Mouse (Mus musculus) duodenum, adult 2 months (tissue): ENCODE data around the gene Tmed6. TPM values are rescaled to one million over a fixed set of nuclear protein-coding genes. Genes with fewer than 3 reads are reported as not detected.

Experiments
- polyA plus RNA-seq: library from polyadenylated mRNA; depleted of rRNA; stranded (reverse); fragments of >200 nt; gene quantifications from 2 replicates; pipeline ENCODE4 v1.2.3, GENCODE M21; 2012; ENCODE audit warnings: low replicate concordance; rRNA removed

Gene Tmed6
- 7.0 and 9.9 TPM in 2 replicates for polyA plus RNA-seq

GRCm38 (mm10) chr8:107065511-107066496, at the start of gene Tmed6:
TSS of gene Tmed6 (minus strand) at chr8:107065644.

GRCm38 (mm10) chr8:107096366-107097036, 31.1 kb upstream of the Tmed6 start, which contains the start of gene Terf2:
TSS of gene Terf2 (minus strand) at chr8:107096547.

GRCm38 (mm10) chr8:107056076-107056972, 9.1 kb downstream of the Tmed6 start, which contains the start of the genes Cog8 and Nip7:
TSS of gene Cog8 (minus strand) at chr8:107056689.
TSS of gene Nip7 (plus strand) at chr8:107056877.

GRCm38 (mm10) chr8:107048061-107048941, 17.1 kb downstream of the Tmed6 start, which contains the start of gene Pdf:
TSS of gene Pdf (minus strand) at chr8:107048614.

GRCm38 (mm10) chr8:107030650-107031576, 34.5 kb downstream of the Tmed6 start, which contains the start of gene Vps4a:
TSS of gene Vps4a (plus strand) at chr8:107031222.

Other genes starting within 250 kb of the Tmed6 start
- 0.14 and 0.36 TPM in 2 replicates for gene Has3, start 195.4 kb downstream of the Tmed6 start, polyA plus RNA-seq
- gene Utp4, start 172.0 kb downstream of the Tmed6 start, polyA plus RNA-seq, result 4.8 and 10.0 TPM in 2 replicates
- gene Sntb2, start 129.9 kb downstream of the Tmed6 start, polyA plus RNA-seq, result 1.2 and 1.8 TPM in 2 replicates
- gene Vps4a, start 34.4 kb downstream of the Tmed6 start, polyA plus RNA-seq, result 8.2 and 12.9 TPM in 2 replicates
- gene Pdf, start 17.0 kb downstream of the Tmed6 start, polyA plus RNA-seq, result 29.4 and 59.3 TPM in 2 replicates
- 17.0 and 17.6 TPM in 2 replicates for gene Cog8, start 9.0 kb downstream of the Tmed6 start, polyA plus RNA-seq
- gene Nip7, start 8.8 kb downstream of the Tmed6 start, polyA plus RNA-seq, result 7.5 and 11.2 TPM in 2 replicates
- gene Terf2, start 30.9 kb upstream of the Tmed6 start, polyA plus RNA-seq, result 2.9 and 3.7 TPM in 2 replicates
- 129 and 153 TPM in 2 replicates for gene Cyb5b, start 85.0 kb upstream of the Tmed6 start, polyA plus RNA-seq
- gene Nfat5, start 227.8 kb upstream of the Tmed6 start, polyA plus RNA-seq, result 3.9 and 4.9 TPM in 2 replicates